Mouse (Mus musculus) left cerebral cortex, postnatal 10 days (tissue): ENCODE data around the gene Cisd1. TPM values are rescaled to one million over a fixed set of nuclear protein-coding genes. Genes with fewer than 3 reads are reported as not detected.

Source experiments
- DNase-seq, 2 experiments: peaks; one replicate each; pipeline ENCODE4 v3.0.0; 2021 to 2022; ENCODE audit warnings: low spot score in 2 of 2, mixed read lengths in 1 of 2; ENCODE audit errors: extremely low spot score in 1 of 2
- intact Hi-C: fragments of 180-260 bp; cut with DNase I; formaldehyde crosslinking; loops from one replicate; pipeline ENCODE4 v1.15.1; 2025
- total RNA-seq, 2 experiments: library from RNA; stranded (reverse); gene quantifications; 2 replicates each; pipeline ENCODE4 v1.2.3; 2021

Gene Cisd1
- total RNA-seq, 2 experiments from 2014 or later, result 124 to 130 TPM

GRCm38 (mm10) chr10:71353850-71354249 lies 9.1 kb upstream of the Cisd1 start:
- DNase-seq, result no peak
- intact Hi-C loops, result no loop called here

DNA sequence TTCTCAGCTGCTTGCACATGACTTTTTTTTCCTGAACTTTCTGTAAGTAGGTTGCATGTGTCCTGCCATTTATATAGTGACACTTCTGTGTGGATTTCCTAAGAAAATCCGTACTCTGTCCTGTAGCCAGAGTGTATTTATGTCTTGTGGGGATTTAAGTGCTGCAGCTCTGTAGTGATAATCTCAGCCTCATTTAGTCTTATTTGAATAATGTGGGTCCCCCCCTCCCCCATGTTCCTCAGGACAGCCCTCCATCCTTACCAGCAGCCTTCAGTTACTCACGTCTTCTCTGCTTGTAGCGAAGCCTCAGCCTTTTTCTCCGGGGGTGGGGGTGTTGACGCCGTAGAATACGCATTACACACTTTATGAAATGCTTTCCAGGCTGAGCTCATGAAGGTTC lies 6.5 kb upstream of the Cisd1 start:
- DNase-seq, result peak in 1 of 2 experiments; percentile 37
- intact Hi-C loops, result no loop called here

DNA sequence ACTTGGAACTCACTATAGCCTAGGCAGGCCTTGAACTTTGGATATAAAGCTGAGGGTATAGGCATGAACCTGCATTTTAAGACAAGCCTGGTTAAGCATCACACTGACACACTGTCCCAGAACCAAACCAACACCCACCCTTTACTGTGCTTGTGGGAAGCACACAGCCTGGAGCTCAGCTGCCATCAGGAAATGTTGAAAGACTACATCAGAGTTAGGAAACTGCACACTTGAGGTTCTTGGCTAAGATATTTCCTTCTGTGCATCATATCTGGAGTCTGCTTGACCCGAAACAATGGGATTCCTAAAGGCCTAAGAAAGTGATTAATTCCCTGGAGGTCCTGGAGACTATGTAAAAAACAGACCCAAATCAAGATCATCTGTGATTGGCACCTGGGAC lies 4.5 kb upstream of the Cisd1 start:
- intact Hi-C loops, result no loop called here
- DNase-seq, result no peak

- DNase-seq, result peak in 1 of 2 experiments; percentile 43
- intact Hi-C loops, result no loop called here
These were observed 4.0 kb upstream of the Cisd1 start for GRCm38 (mm10) chr10:71348637-71349280.

DNA sequence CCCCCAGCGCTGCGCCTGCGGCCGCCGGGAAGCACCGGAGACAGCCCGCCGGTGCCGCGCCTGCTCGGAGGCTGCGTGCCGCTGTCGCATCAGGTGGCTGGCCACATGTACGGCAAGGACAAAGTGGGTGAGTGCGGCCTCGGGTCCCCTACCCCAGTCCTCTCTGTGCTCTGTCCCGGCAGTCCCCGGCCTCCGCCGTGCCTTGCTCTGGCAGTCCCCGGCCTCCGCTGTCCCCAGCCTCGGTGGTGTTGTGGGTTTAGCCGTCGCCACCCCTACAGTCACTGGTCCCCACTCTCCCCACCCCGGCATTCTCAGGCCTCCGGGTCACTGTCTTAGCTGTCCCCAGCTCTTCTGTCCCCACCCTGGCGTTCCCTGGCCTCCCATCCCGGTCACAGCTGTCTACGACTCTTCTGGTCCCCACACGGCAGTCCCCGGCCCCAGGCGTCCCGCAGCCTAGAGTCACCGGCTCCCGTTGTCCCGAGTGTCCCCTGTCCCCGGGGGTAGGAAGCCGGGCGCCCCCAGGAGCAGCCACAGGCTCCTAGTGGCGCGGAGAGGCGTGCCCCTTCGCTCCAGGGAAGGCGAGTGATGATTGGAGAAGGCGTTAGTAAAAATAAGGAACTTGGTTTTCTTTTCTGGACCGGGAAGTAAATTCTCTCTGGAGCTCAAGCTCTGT lies 3.3 kb upstream of the Cisd1 start:
- DNase-seq, result peak in 1 of 2 experiments; percentile 62
- intact Hi-C loops, result no loop called here

GRCm38 (mm10) chr10:71347509-71347949 lies 2.8 kb upstream of the Cisd1 start, which contains the start of gene Ipmk:
TSS of gene Ipmk (plus strand) at chr10:71347763.
- intact Hi-C loops, result no loop called here
- peak; percentile 98 to 99 for DNase-seq

DNA sequence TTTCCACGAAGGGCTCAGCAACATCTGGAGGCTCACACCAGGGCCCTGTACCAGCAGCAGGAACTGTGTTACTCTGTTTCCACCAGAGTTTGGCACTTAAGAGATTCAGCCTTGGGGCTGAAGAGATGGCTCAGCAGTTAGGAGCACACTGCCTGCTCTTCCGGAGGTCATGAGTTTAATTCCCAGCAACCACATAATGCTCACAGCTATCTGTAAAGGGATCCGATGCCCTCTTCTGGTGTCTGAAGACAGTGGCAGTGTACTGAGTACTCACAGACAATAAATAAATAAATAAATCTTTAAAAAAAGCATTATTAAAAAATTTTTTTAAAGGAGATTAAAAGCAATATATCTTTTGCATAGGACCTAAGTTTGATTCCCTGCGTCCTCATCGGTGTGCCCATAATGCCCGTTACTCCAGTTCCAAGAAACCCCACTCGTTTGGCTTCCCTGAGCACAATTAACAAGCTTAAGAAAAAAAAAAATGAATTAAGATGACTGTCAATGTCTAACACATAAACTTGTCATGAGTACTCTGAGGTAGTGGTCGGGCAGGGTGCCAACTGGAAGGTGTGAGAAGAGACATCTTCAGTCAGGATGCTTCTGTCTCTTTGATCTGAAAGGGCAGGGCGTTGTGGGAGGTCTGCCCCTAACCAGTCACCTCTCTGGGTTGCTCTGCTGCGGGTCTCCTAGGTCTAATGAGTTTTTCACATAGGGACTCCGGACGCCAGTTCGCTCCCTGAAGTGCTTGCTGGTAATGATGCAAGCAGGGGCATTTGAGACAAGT lies 2.2 kb upstream of the Cisd1 start:
- DNase-seq, result peak in 1 of 2 experiments; percentile 74

DNA sequence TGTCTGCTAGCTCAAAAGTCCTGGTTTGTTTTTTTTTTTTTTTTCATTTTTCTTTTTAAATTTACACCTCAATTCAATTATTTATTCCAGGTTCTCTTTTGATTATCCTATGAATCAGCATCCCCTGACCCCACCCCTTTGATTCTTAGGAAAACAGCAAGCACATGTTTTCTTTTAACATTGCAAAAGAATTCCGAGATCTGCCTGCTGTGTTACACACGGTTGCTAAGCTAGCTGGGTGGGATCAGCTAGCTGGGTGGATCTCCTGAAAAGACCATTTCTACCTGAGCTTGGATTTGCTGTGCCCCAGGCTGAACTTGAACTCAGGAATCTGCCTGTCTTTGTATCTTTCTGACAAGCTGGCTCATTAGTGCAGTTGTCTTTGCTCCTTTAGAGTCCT lies 1.4 kb upstream of the Cisd1 start:
- intact Hi-C loops, result no loop called here
- DNase-seq, result no peak

More for the DNA sequence above, 2.2 kb upstream of the Cisd1 start:
- intact Hi-C loops, result no loop called here

- no peak for DNase-seq
These were observed 1.0 kb downstream of the Cisd1 start for GRCm38 (mm10) chr10:71343567-71344265.

DNA sequence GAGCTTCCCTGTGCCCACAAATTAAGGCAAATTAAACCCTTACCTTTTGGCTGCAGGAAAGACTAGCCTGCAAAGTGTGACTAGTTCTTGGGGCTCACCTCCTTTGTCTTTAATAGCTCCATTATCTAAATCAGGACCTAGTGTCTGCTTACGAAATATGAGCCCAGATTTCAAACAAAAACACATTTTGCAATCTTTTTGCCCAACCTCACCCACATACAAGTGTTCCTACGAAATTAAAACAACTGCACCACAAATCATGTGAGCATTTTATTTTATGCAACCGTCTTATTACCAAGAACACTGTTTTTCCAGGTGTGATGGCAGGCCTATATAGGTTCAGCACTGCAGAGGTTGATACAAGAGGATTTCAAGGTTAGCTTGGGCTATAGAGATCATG lies 1.6 kb downstream of the Cisd1 start:
- DNase-seq, result no peak
- intact Hi-C loops, result no loop called here

More at GRCm38 (mm10) chr10:71343567-71344265, 1.0 kb downstream of the Cisd1 start:
- intact Hi-C loops, result no loop called here

DNA sequence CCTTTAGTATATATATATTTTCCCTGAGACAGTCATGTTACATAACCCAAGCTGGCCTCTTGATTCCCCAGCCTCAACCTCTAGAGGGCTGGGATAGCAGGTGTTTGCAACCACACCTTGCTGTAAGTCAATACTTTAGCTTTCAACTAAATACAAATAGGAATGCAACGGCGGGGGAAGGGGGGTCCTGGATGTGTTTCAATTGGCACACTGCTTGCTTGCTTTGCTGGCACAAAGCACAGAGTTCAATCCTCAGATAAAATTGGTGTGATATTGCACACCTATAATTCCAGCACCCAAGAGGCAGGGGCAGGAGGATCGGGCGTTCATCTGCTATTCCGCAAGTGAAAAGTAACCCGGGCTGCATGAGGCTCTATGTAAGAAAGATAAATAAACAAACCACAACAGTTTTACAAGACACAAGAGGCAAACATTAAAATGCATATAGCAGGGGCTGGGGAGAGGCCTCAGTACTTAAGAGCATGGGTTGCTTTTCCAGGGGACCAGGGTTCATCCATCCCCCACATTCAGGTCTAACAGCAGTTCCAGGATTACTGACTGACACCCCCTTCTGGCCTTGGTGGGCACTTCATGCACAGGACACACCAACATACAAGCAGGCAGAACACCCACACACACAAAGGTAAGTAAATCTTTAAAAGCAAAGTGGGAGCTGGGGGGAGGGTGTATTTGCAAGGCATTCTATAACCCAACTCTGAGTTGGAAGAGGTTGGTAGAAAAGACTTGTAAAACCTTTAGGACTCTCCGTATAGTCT lies 2.5 kb downstream of the Cisd1 start:
- intact Hi-C loops, result no loop called here
- no peak for DNase-seq

- intact Hi-C loops, result no loop called here
- DNase-seq, result no peak
These were observed 3.5 kb downstream of the Cisd1 start for GRCm38 (mm10) chr10:71341290-71341689.

DNA sequence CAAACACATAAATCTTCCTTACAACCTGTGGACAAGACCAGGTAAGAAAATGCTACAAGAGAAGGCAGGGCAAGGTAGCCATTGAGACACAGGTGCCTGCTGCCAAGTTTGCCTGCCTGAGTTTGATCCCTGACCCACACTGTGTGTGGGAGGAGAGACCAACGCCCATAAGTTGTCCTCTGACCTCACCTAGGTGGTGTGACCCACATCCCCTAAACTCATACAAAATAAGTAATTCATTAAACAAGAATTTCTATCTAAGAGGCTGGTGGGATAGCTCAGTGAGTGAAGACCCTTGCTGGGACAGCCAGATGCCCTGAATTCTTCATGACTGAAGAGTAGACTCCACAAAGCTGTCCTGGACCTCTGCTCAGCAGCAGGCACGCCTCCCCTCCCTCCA lies 4.6 kb downstream of the Cisd1 start:
- no peak for DNase-seq
- intact Hi-C loops, result no loop called here

DNA sequence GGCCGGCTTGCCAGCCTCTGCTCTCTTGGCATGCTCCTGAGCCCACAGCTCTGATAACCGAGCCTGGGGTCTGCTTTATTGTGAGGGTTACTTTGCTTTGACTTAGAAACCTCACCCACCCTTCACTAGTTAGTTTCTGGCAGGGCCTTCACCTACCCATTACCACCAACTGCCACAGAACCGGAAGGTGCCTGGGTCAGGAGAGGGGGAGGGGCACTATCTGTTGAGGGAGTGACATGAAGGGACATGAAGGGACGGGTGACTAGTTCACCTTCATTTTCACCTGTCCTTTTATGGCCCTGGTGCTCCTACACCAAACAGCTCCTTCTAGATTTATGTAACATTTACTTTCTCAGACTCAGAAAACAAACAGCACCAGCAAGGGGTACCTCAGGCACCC lies 5.3 kb downstream of the Cisd1 start:
- intact Hi-C loops, result no loop called here
- DNase-seq, result no peak

GRCm38 (mm10) chr10:71338156-71338905 lies 6.4 kb downstream of the Cisd1 start:
- intact Hi-C loops, result no loop called here
- DNase-seq, result no peak

DNA sequence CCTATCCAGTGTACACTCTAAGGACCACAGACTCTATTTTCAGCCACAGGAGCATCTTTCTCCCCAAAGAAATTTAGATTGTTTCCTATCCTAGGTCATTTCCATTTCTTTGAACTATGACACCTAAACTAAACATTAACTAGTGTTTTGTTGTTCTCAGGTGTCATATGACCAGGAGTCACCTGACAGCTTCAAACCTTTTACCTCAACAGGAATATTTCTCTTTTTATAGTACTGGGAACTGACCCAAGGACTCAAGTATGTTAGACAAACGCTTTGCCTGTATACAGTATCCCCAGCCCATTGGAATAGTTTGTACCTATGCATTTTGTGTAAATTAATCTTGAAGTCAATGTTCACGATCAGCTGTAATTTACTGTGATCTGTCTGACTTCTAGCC lies 7.0 kb downstream of the Cisd1 start:
- intact Hi-C loops, result no loop called here
- DNase-seq, result no peak

DNA sequence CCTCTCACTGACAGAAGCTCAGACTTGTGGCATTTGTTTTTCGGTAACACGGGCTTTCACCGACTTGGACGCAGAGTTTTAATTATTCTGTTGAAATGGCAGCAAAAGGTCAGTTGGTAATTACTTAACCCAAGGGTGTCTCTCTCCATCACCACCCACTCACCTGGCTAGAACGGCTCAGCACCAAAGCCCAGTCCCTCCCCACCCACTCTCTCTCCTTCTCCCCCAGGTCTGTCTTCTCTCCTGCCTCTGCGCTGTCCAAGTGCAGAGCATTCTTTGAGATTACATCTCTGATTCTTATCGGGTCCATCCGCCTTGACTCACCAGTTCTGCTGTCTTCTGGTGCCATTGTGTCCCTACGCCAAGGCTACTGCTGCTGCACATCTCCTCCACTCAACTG lies 11.9 kb downstream of the Cisd1 start:
- intact Hi-C loops, result no loop called here
- DNase-seq, result no peak

DNA sequence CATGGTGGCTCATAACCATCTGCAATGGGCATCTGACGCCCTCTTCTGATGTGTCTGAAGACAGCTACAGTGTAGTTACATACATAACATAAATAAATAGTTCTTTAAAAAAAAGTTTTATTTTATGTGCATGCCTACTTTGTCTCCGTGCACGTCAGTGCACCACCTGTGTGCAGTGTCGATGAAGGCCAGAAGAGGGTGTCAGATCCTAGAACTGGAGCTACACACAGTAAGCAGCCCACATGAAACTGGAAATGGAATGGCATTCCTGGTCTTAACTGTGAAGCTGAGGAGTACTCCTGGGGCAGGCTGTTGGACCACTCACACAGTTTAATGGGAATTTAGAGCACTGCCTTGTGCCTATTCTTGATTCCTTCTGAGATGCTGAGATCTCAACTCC lies 12.4 kb downstream of the Cisd1 start:
- intact Hi-C loops, result no loop called here
- DNase-seq, result no peak
